16 mouse cellular contexts compared by ENCODE assay signal in the genomic region with DNA sequence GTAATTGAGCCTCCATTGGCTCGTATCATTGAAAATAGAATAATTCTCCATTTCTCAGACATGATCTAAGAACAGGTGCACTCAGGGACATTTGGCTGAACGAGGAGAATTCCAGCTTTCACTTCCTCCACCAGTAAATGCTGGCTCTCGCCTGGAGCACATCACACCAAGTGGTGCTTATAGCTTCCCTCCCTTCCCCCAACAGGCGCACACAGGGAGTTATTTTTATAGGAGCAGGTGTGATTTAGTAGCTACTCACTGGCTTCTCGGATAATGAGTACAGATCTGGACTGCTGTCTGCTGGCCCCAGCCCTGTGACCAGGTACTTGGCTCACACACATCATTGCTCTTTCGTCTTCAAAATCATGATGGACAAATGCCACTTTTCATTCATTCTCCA.
A peak's percentile ranks its signal among the peaks of the same experiment; 100 is the strongest.
DNase-seq lines count a peak whose midpoint lies in the region; ATAC-seq lines count a peak whose summit lies in the region.
"Had no signal": no experiment of that assay in that cellular context is flagged by ENCODE, and none has a peak within 500 bp of the region (broad histone marks: within the 10 kb centered on the region; RNA-seq: fewer than 3 reads in every experiment).

No protein-coding gene starts in this region.

- DNase-seq in frontal cortex, postnatal 10 days (ENCODE audit: low spot score in 2 of 2), result no peak
- peak; percentile 45 for DNase-seq in layer of hippocampus, adult 9-11 months
- no peak for DNase-seq in layer of hippocampus, postnatal 25 days (ENCODE audit: extremely low spot score in 1 of 2, low spot score in 1 of 2)
- peak; percentile 60 for DNase-seq in forelimb bud, embryonic 11.5 days (ENCODE audit: low read depth, low spot score)
- DNase-seq in right cerebral cortex, postnatal 14 days, result peak; percentile 26
- DNase-seq in testis, postnatal 14 days (ENCODE audit: low spot score), result no peak
- DNase-seq: cerebellum, adult 11 months; gastrocnemius, adult 2 months; heart, postnatal 10 days; lung, adult 18-20 months; lung, postnatal 14 days; midbrain, embryonic 14.5 days; thymus, postnatal 14 days had no signal

- ATAC-seq in frontal cortex, adult (ENCODE audit: low TSS enrichment), result peak; percentile 65; the same call in 1 of the 2 replicates
- ATAC-seq: forebrain, embryonic 16.5 days; inflammation-experienced regulatory T-cells, adult 6 months had no signal

Comparison
In these comparisons a context has a peak if more than half of its experiments do, and no peak if none do; other contexts are left out.
1. DNase-seq: peak in layer of hippocampus, adult 9-11 months (single experiment), forelimb bud, embryonic 11.5 days (single experiment) and right cerebral cortex, postnatal 14 days (single experiment); none in frontal cortex, postnatal 10 days (0 of 2), layer of hippocampus, postnatal 25 days (0 of 2) and testis, postnatal 14 days (single experiment).